Mouse (Mus musculus): ENCODE data around the gene Wdr4.

DNA sequence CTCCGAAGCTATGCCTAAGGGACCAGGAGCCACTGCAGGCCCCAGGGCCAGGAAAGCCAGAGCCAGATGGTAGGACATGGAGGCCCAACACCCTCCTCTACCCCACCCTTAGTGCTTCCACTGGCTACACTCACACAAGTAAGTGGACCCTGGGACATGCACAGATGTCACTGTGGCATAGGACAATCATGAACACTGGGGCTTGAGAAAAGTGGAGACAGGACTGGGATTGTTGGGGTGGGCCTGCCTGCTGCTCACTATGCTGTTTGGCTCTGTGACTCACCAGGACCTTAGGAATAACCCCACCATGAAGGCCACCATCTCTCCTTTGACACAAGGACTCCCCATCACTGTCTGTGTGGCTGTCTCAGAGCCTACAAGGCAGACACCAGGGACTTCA lies 24.8 kb downstream of the Wdr4 start:
- TF ChIP-seq TAL1 (IDR thresholded peaks at IDR 0.05; ENCODE audit: low read length): no peak
- no peak for TF ChIP-seq GATA1 (IDR thresholded peaks at IDR 0.05; ENCODE audit: low read length)
